In the genomic region with DNA sequence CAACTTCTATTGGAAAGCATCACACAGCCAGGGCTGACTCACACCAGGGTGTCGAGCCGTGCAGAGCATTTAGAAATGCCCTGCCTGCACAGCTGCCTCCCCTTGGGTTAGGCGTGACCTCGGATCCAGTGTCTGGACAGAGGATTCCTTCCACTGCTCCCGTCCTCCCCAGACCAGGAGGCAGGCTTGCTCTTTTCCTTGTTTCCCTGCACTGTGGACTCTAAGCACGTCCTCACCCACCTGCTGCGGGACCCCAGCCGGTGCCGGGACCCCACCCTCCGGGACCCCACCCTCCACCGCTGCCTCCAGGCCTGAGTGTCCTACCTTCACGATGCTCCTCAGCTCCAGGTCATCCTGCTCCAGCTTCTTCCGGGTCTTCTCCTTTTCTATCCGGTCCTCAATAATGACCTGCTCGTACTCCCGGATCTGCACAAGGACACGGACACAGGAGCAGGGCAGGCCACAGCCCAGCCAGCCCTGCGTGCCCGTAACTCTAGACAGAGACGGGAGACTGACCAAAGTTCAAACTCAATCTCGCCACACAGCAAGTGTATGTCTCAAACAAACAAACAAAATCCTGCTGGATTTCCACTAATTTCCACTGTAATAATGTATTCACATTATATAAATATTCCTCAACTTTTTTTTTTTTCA, we compare ENCODE assay signal across 12 mouse cellular contexts. TPM values are rescaled to one million over a fixed set of nuclear protein-coding genes. Genes with fewer than 3 reads are reported as not detected.
DNase-seq lines count a peak whose midpoint lies in the region; ATAC-seq and TF ChIP-seq lines count a peak whose summit lies in the region.
"Had no signal": no experiment of that assay in that cellular context is flagged by ENCODE, and none has a peak within 500 bp of the region (broad histone marks: within the 10 kb centered on the region; RNA-seq: fewer than 3 reads in every experiment).

No protein-coding gene starts in this region.

- TF ChIP-seq POLR2A in kidney, adult 2 months (IDR thresholded peaks at IDR 0.05; ENCODE audit: low read depth, low read length), result no peak
- TF ChIP-seq POLR2A in small intestine, adult 2 months (IDR thresholded peaks at IDR 0.05; ENCODE audit: low read depth, low read length), result no peak

- no peak overlapping the region for H3K9ac ChIP-seq in midbrain, embryonic 12.5 days (replicated peaks)

- H3K4me3 ChIP-seq in midbrain, embryonic 12.5 days, result no peak overlapping the region
- H3K4me3 ChIP-seq in midbrain, embryonic 10.5 days, result no peak overlapping the region
- peak overlapping the region; percentile 60 for H3K4me3 ChIP-seq in kidney, adult 2 months (ENCODE audit: insufficient read depth, low read depth, low read length)
- peak overlapping the region; percentile 59 for H3K4me3 ChIP-seq in small intestine, adult 2 months (ENCODE audit: low read depth, low read length)

- no peaks in the 10 kb centered on the region for H3K4me1 ChIP-seq in midbrain, embryonic 12.5 days
- 0 out of 2 replicates have a peak, but pooled peaks cover 3% of the 10 kb centered on the region for H3K4me1 ChIP-seq in midbrain, embryonic 10.5 days
- H3K4me1 ChIP-seq in kidney, adult 2 months (ENCODE audit: control insufficient read depth, insufficient read depth, low read length), result peaks cover 3% of the 10 kb centered on the region; the same call in 1 of the 2 replicates
- peaks cover 2% of the 10 kb centered on the region; the same call in 1 of the 2 replicates for H3K4me1 ChIP-seq in small intestine, adult 2 months (ENCODE audit: control insufficient read depth, insufficient read depth, insufficient read length, low read length)

- DNase-seq in midbrain, embryonic 10.5 days (ENCODE audit: low spot score), result no peak
- peak; percentile 58 for DNase-seq in adrenal gland, postnatal 10 days
- DNase-seq in kidney, adult 2 months, result peak; percentile 84
- no peak for DNase-seq in retina, embryonic 14.5 days (ENCODE audit: low spot score)
- DNase-seq in c-Kit-positive CD71-positive TER-119-positive erythroid progenitor cells, embryonic 14.5 days (ENCODE audit: low spot score), result no peak
- DNase-seq: cerebellum, adult 11 months; layer of hippocampus, adult 9-11 months; thymus, postnatal 36 days had no signal

- H3K4me2 ChIP-seq in midbrain, embryonic 12.5 days (replicated peaks), result no peak overlapping the region

- whole genome bisulfite sequencing in midbrain, embryonic 12.5 days, result 79% methylated on average over 21 of the region's 21 CpGs
- 77% methylated on average over 21 of the region's 21 CpGs for WGBS in midbrain, embryonic 10.5 days
- WGBS in kidney, adult 2 months, result 35% methylated on average over 21 of the region's 21 CpGs
- 27% methylated on average over 21 of the region's 21 CpGs for WGBS in small intestine, adult 2 months

- TF ChIP-seq CTCF in kidney, adult 2 months (conservative IDR thresholded peaks at IDR 0.05; ENCODE audit: insufficient read depth, insufficient read length, low read depth, low read length), result no peak
- no peak for TF ChIP-seq CTCF in small intestine, adult 2 months (IDR thresholded peaks at IDR 0.05; ENCODE audit: extremely low read depth, insufficient read length, insufficient replicate concordance, low read depth, low read length)

- H3K27ac ChIP-seq in midbrain, embryonic 12.5 days (replicated peaks), result 0 out of 2 replicates have a peak overlapping the region, but pooled peaks have one; percentile 6
- no peak overlapping the region; the same call in 1 of the 2 replicates for H3K27ac ChIP-seq in midbrain, embryonic 10.5 days (replicated peaks)
- peak overlapping the region; percentile 32 for H3K27ac ChIP-seq in kidney, adult 2 months (ENCODE audit: insufficient read depth, low read depth, low read length)
- H3K27ac ChIP-seq in small intestine, adult 2 months (ENCODE audit: insufficient read depth, low read depth, low read length), result no peak overlapping the region
- H3K27ac ChIP-seq: macrophage had no signal

- H3K27me3 ChIP-seq in midbrain, embryonic 12.5 days, result no peaks in the 10 kb centered on the region
- H3K27me3 ChIP-seq in midbrain, embryonic 10.5 days (ENCODE audit: low read depth, poor library complexity, severe bottlenecking), result no peaks in the 10 kb centered on the region
- no peaks in the 10 kb centered on the region for H3K27me3 ChIP-seq in kidney, adult 2 months (replicated peaks; ENCODE audit: control insufficient read depth, insufficient read depth, low read length)
- no peaks in the 10 kb centered on the region for H3K27me3 ChIP-seq in small intestine, adult 2 months (ENCODE audit: control insufficient read depth, insufficient read depth, low read length)

- no peaks in the 10 kb centered on the region for H3K9me3 ChIP-seq in midbrain, embryonic 12.5 days
- no peaks in the 10 kb centered on the region for H3K9me3 ChIP-seq in midbrain, embryonic 10.5 days (replicated peaks)

- peaks cover 13% of the 10 kb centered on the region; the same call in 1 of the 2 replicates for H3K36me3 ChIP-seq in midbrain, embryonic 12.5 days
- peaks cover 18% of the 10 kb centered on the region for H3K36me3 ChIP-seq in midbrain, embryonic 10.5 days
- no peaks in the 10 kb centered on the region for H3K36me3 ChIP-seq in kidney, adult 2 months (ENCODE audit: control insufficient read depth, insufficient read depth, low read length)
- peaks cover 9% of the 10 kb centered on the region for H3K36me3 ChIP-seq in small intestine, adult 2 months (ENCODE audit: control insufficient read depth, insufficient read depth, low read length)

- no peak for ATAC-seq in midbrain, embryonic 12.5 days (ENCODE audit: low FRiP score, low read depth)
- ATAC-seq in megakaryocyte-erythroid progenitor cell, adult 5-6 weeks (replicated peaks; ENCODE audit: low FRiP score, low TSS enrichment, poor library complexity, severe bottlenecking), result no peak

RNA-seq across cellular contexts. Expression of a gene that starts 36.8 kb away (rescaled TPM):
- polyA plus RNA-seq in midbrain, embryonic 12.5 days (2016; fragmentation: Nextera tagmentation; extraction: Ambion mirVana), result 4.2 and 5.1 TPM in 2 replicates
- 3.9 and 4.5 TPM in 2 replicates for polyA plus RNA-seq in midbrain, embryonic 10.5 days (2016; fragmentation: Nextera tagmentation; extraction: Ambion mirVana)
- total RNA-seq in adrenal gland, postnatal 10 days (2021), result 1 to 10 TPM; 2.4 to 3.1 TPM
- polyA plus RNA-seq in kidney, adult 2 months (2012; rRNA removed), result 2.8 and 3.8 TPM in 2 replicates
- polyA plus RNA-seq in small intestine, adult 2 months (2012; rRNA removed), result 0.14 and 0.18 TPM in 2 replicates
- total RNA-seq in megakaryocyte-erythroid progenitor cell, adult 5-6 weeks (2014; fragmentation: Nextera tagmentation), result 1.4 TPM in 1 of 2 replicates, not detected in the other
- total RNA-seq in megakaryocyte-erythroid progenitor cell, adult 5-6 weeks (2017), result 0.04 and 0.89 TPM in 2 replicates

RNA-seq across cellular contexts. Expression of a gene that starts 37.0 kb away (rescaled TPM):
- polyA plus RNA-seq in midbrain, embryonic 12.5 days (2016; fragmentation: Nextera tagmentation; extraction: Ambion mirVana), result 684 TPM in 2 replicates
- polyA plus RNA-seq in midbrain, embryonic 10.5 days (2016; fragmentation: Nextera tagmentation; extraction: Ambion mirVana), result 787 and 975 TPM in 2 replicates
- total RNA-seq in adrenal gland, postnatal 10 days (2021), result 100 to 1,000 TPM; 635 to 640 TPM
- 307 and 414 TPM in 2 replicates for polyA plus RNA-seq in kidney, adult 2 months (2012; rRNA removed)
- polyA plus RNA-seq in small intestine, adult 2 months (2012; rRNA removed), result 51.6 and 67.4 TPM in 2 replicates
- total RNA-seq in megakaryocyte-erythroid progenitor cell, adult 5-6 weeks (2014; fragmentation: Nextera tagmentation), result 3,282 and 3,383 TPM in 2 replicates
- 1,974 and 2,153 TPM in 2 replicates for total RNA-seq in megakaryocyte-erythroid progenitor cell, adult 5-6 weeks (2017)

RNA-seq across cellular contexts. Expression of a gene that starts 43.1 kb away (rescaled TPM):
- polyA plus RNA-seq in midbrain, embryonic 12.5 days (2016; fragmentation: Nextera tagmentation; extraction: Ambion mirVana), result 3.1 and 4.8 TPM in 2 replicates
- polyA plus RNA-seq in midbrain, embryonic 10.5 days (2016; fragmentation: Nextera tagmentation; extraction: Ambion mirVana), result 3.8 and 3.9 TPM in 2 replicates
- 1 to 10 TPM; 5.5 to 9.9 TPM for total RNA-seq in adrenal gland, postnatal 10 days (2021)
- polyA plus RNA-seq in kidney, adult 2 months (2012; rRNA removed), result 3.1 and 4.8 TPM in 2 replicates
- polyA plus RNA-seq in small intestine, adult 2 months (2012; rRNA removed), result 1.1 and 1.7 TPM in 2 replicates
- total RNA-seq in megakaryocyte-erythroid progenitor cell, adult 5-6 weeks (2014; fragmentation: Nextera tagmentation), result 0.87 and 8.1 TPM in 2 replicates
- total RNA-seq in megakaryocyte-erythroid progenitor cell, adult 5-6 weeks (2017), result 0.66 and 0.88 TPM in 2 replicates

Comparison
In these comparisons a context has a peak if more than half of its experiments do, and no peak if none do; other contexts are left out.
1. H3K27ac ChIP-seq: peak in midbrain, embryonic 12.5 days (single experiment) and kidney, adult 2 months (single experiment); none in midbrain, embryonic 10.5 days (single experiment) and small intestine, adult 2 months (single experiment).
2. H3K4me3 ChIP-seq: peak in kidney, adult 2 months (single experiment) and small intestine, adult 2 months (single experiment); none in midbrain, embryonic 12.5 days (single experiment) and midbrain, embryonic 10.5 days (single experiment).
3. DNase-seq: peak in adrenal gland, postnatal 10 days (single experiment) and kidney, adult 2 months (single experiment); none in midbrain, embryonic 10.5 days (single experiment), retina, embryonic 14.5 days (single experiment) and c-Kit-positive CD71-positive TER-119-positive erythroid progenitor cells, embryonic 14.5 days (single experiment).